Mouse (Mus musculus) lung, embryonic 14.5 days (tissue): ENCODE results near the gene Hexim2. TPM values are rescaled to one million over a fixed set of nuclear protein-coding genes. Genes with fewer than 3 reads are reported as not detected.

ENCODE experiments used
- ATAC-seq: fragments of 200-750 bp; cut with Nextera tagmentation; 2 replicates; pipeline ENCODE4 v1.8.0; 2017; ENCODE audit warnings: mild to moderate bottlenecking, moderate TSS enrichment, moderate library complexity; ENCODE audit not compliant: insufficient read depth
- DNase-seq: peaks from one replicate; pipeline ENCODE4 v3.0.0-alpha.2; 2015
- H3K27ac ChIP-seq: fragments of 300-500 bp; sonication (generic); 2 replicates; pipeline ENCODE4 v1.5.1; 2014; ENCODE audit warnings: low read depth, mild to moderate bottlenecking, moderate library complexity
- H3K27me3 ChIP-seq: fragments of 300-500 bp; sonication (generic); 2 replicates; pipeline ENCODE4 v1.6.1; 2014; ENCODE audit warnings: low read length, control low read depth; ENCODE audit not compliant: insufficient read depth
- H3K36me3 ChIP-seq: fragments of 300-500 bp; sonication (generic); 2 replicates; pipeline ENCODE4 v1.6.1; 2014; ENCODE audit warnings: control low read depth; ENCODE audit not compliant: insufficient read depth
- H3K4me1 ChIP-seq: fragments of 300-500 bp; sonication (generic); 2 replicates; pipeline ENCODE4 v1.6.1; 2014; ENCODE audit warnings: antibody characterized with exemption, control low read depth; ENCODE audit not compliant: insufficient read depth
- H3K4me2 ChIP-seq: fragments of 300-500 bp; sonication (generic); 2 replicates; pipeline ENCODE4 v1.6.1; 2014; ENCODE audit warnings: mild to moderate bottlenecking
- H3K4me3 ChIP-seq: fragments of 300-500 bp; sonication (generic); 2 replicates; pipeline ENCODE4 v1.5.1; 2014; ENCODE audit warnings: low read depth, low read length
- H3K9ac ChIP-seq: fragments of 300-500 bp; sonication (generic); 2 replicates; pipeline ENCODE4 v1.6.1; 2014
- H3K9me3 ChIP-seq: fragments of 300-500 bp; sonication (generic); 2 replicates; pipeline ENCODE4 v1.6.1; 2016; ENCODE audit warnings: low read depth, low read length, control low read depth
- CTCF ChIP-seq: IDR thresholded peaks from 2 replicates; pipeline ENCODE4 v1.5.1; 2016; ENCODE audit warnings: antibody characterized with exemption, low read depth
- WGBS: fragments of 180-500 bp; shearing (Covaris S2); extraction: QIAGEN DNeasy Blood & Tissue Kit; methylation state at CpG from one replicate; pipeline ENCODE4 v1.1.7; 2014; 5-methylcytosine and 5-hydroxymethylcytosine counted together
- polyA plus RNA-seq: library from polyadenylated mRNA; unstranded; fragments of >200 nt; fragmentation: Nextera tagmentation; extraction: Ambion mirVana; gene quantifications from 2 replicates; pipeline ENCODE4 v1.2.1, GENCODE M21; 2014

Hexim2 gene
- polyA plus RNA-seq, 1 experiment from 2014 or later = 9.3 TPM

DNA sequence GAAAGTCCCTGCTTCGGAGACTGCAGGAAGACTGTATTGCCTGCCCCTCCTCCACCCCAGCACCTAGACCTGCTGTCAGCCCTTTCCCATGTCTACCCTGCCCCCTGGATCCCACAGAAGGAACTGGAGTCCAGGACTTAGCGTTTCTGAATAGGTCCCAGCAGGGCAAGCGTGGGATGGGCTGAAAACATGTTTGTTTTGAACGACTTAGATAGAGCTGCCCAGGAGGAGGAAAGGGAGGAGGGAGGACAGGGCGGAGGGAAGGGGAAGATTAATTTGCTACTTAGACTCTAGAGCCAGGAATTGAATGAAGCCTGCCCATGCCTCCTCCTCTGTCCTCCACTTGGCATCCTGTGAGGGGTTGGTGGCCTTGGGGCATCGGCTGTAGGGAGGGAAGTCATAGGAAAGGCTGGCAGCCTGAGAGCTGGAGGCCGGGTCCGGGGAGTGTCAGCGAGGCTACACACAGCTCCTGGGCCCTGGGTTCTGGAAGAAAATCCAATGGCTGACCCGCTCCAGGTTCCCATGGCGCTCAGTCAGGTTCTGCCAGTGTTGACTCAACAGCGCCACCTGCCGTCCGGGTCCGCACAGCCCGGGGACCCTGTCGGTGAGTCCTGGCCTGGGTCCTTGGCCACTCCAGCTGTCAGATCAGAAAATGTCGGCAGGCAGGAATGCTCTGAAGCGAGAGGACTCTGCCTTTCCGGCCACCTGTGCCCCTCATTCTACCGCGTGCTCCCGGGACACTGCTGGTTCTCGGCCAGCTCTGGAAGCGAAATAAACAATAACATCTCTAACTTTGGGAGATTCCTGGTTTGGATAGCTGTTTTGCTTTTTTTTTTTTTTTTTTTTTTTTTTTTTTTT, 26.6 kb downstream of the Hexim2 start:
- Histone ChIP-seq H3K9me3 (no peaks in the 10 kb centered on the region), H3K27ac (peak overlapping the region; percentile 60), H3K27me3 (no peaks in the 10 kb centered on the region), H3K4me2 (peak overlapping the region; percentile 67), H3K9ac (no peak overlapping the region; the same call in none of the 2 replicates), H3K4me3 (peak overlapping the region; percentile 29), H3K4me1 (peaks cover 3% of the 10 kb centered on the region; the same call in 1 of the 2 replicates), H3K36me3 (no peaks in the 10 kb centered on the region)
- WGBS = 1% methylated on average over 25 of the region's 25 CpGs
- peak; percentile 98 for TF ChIP-seq CTCF
- DNase-seq (peak; percentile 96), ATAC-seq (peak; percentile 97)

DNA sequence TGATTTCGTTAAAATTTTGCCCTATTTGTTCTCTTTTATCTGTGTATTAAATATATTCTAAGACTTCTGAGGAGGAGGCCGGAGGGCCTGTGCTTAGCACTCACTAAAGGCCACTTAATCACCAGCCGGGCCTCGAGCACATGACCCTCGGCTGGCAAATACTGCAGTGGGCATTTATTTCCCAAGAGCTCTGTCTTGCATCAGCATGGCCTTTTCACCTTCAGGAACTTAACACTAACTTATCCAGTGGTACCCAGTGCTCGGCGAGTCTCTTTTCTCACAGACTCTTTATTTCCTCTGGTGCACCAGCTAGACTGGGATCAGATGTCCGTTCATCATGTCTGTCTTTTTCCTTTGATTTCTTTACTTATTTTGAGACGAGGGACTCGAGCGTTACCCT, 28.5 kb downstream of the Hexim2 start:
- DNase-seq = no peak
- TF ChIP-seq CTCF = no peak
- Histone ChIP-seq H3K4me1 (peaks cover 3% of the 10 kb centered on the region; the same call in 1 of the 2 replicates), H3K9me3 (no peaks in the 10 kb centered on the region), H3K4me2 (no peak overlapping the region), H3K36me3 (no peaks in the 10 kb centered on the region), H3K4me3 (no peak overlapping the region), H3K27ac (no peak overlapping the region), H3K9ac (no peak overlapping the region), H3K27me3 (no peaks in the 10 kb centered on the region)
- no peak for ATAC-seq
- 76% methylated on average over 11 of the region's 11 CpGs for WGBS

DNA sequence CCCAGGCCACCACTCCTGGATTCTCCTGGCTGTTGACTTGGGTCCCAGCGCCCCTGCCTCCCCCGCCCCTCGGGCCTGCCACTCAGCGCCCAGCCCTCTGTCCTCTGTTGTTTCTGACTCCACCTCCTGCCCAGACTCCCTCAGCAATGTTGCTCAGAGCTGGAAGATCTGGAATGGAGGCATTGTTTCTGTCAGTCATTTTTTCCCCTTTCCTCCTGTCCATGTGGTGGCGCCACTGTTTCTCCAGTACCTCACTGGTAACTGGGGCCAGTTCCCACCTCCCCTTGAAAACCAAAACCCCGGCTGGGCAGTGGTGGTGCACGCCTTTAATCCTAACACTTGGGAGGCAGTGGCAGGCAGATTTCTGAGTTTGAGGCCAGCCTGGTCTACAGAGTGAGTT, 29.2 kb downstream of the Hexim2 start:
- no peak overlapping the region for H3K9ac ChIP-seq
- no peaks in the 10 kb centered on the region for H3K27me3 ChIP-seq
- H3K4me3 ChIP-seq = no peak overlapping the region
- ATAC-seq = no peak
- no peaks in the 10 kb centered on the region for H3K36me3 ChIP-seq
- no peak for DNase-seq
- no peak overlapping the region for H3K4me2 ChIP-seq
- WGBS = 67% methylated on average over 7 of the region's 7 CpGs
- no peak overlapping the region for H3K27ac ChIP-seq
- H3K4me1 ChIP-seq = peaks cover 3% of the 10 kb centered on the region; the same call in 1 of the 2 replicates
- TF ChIP-seq CTCF = no peak
- no peaks in the 10 kb centered on the region for H3K9me3 ChIP-seq

DNA sequence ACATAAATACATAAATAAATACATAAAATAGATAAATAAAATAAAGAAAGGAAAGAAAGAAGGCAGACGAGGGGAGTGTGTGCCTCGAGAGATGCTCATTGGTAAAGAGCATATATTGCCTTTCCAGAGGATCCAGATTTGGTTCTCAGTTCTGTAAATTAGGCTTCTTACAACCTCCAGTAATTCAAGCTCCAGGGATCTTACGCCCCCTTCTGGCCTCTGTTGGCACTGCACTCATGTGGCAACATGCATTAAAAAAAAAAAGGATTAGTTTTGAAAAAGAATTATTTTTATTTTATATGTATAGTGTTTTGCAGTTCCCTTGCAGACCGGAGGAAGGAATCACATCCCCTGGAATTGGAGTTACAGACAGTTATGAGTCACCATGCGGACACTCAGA, 29.9 kb downstream of the Hexim2 start:
- no peak overlapping the region for H3K4me3 ChIP-seq
- H3K4me2 ChIP-seq = no peak overlapping the region
- H3K27me3 ChIP-seq = no peaks in the 10 kb centered on the region
- TF ChIP-seq CTCF = peak; percentile 46
- ATAC-seq (no peak), DNase-seq (peak; percentile 44)
- peaks cover 3% of the 10 kb centered on the region; the same call in 1 of the 2 replicates for H3K4me1 ChIP-seq
- H3K27ac ChIP-seq = no peak overlapping the region
- H3K9ac ChIP-seq = no peak overlapping the region
- WGBS = 87% methylated on average over 5 of the region's 5 CpGs
- H3K9me3 ChIP-seq = no peaks in the 10 kb centered on the region
- no peaks in the 10 kb centered on the region for H3K36me3 ChIP-seq

DNA sequence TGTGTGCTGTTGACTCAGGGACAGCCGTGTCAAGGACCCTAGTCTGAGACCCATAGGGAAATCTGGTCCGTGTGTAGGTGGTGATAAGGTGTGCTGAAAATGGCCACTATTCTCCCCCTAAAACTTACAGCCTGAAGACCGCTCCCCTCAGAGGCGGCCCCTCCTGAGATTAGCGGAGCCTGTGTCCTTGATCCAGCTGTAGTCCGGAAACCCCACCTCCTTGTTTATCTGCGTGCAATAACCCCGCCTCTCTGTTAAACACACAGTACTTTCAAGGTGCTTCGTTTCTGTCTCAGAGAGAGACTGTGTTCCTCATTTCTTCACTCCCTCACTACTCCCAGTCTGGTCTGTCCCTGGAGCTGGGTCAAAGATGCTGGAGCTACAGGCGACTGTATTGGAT, 32.2 kb downstream of the Hexim2 start:
- Histone ChIP-seq H3K27me3 (peaks cover 6% of the 10 kb centered on the region), H3K4me3 (no peak overlapping the region), H3K9ac (no peak overlapping the region), H3K27ac (no peak overlapping the region), H3K4me1 (no peaks in the 10 kb centered on the region), H3K9me3 (no peaks in the 10 kb centered on the region), H3K4me2 (no peak overlapping the region), H3K36me3 (no peaks in the 10 kb centered on the region)
- 19% methylated on average over 10 of the region's 10 CpGs for WGBS
- ATAC-seq = no peak
- no peak for DNase-seq
- no peak for TF ChIP-seq CTCF

DNA sequence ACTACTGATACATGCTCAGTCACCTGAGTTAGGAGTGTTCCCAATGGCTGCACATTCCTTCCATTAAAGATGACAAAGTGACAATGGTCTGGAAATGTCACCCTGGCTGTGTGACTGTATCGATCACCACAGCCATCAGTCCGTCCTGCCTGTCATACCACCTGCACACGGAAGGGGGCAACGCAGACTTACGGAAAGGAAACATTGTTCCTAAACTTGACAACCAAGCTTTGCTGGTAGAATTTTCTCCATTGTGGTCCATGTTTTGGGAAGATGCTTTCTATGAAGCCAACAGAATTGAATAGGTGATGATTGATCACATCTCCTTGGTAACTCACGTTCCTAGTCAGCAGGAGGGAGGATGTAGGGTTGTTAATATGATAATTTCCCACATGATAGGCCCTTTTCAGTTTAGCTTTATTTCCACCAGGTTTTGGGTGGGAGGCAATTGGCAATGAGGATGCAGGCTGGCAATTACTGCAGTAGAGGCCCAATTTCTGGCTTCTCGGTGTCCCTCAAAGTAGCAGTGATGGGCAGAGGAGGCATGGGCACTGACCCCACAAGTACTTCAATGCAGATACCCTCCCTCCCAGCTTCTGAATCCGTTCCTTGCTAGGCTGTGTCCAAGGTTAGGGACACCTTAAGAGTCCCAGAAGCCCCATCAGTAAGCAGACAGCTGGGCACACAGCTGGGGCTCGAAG, 36.6 kb downstream of the Hexim2 start:
- Histone ChIP-seq H3K4me1 (no peaks in the 10 kb centered on the region), H3K27ac (no peak overlapping the region), H3K9me3 (no peaks in the 10 kb centered on the region), H3K4me2 (no peak overlapping the region), H3K9ac (no peak overlapping the region), H3K36me3 (no peaks in the 10 kb centered on the region), H3K27me3 (peaks cover 44% of the 10 kb centered on the region), H3K4me3 (no peak overlapping the region)
- DNase-seq (peak; percentile 80), ATAC-seq (no peak)
- WGBS = 23% methylated on average over 9 of the region's 9 CpGs
- peak; percentile 97 for TF ChIP-seq CTCF

DNA sequence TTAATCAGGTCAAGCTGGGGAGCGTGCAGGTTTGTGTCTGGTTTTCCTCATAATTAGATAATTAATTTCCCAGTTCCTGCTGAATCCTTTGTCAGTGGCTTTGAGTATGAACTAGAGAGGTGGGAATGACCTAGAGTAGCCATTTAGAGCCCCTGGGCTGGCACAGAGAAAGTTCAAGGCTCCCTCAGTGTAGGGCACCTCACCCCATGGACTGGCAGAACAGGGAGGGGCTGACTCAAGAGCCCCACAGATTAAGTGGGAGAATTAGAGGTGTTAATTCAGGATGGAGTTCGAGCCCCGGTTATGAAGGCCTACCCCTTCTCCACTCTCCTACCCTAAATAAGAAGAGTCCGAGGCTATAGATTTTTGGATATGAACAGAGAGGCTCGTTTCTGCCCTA, 37.4 kb downstream of the Hexim2 start:
- DNase-seq = no peak
- Histone ChIP-seq H3K4me2 (no peak overlapping the region), H3K4me1 (no peaks in the 10 kb centered on the region), H3K27me3 (peaks cover 44% of the 10 kb centered on the region), H3K9me3 (no peaks in the 10 kb centered on the region), H3K27ac (no peak overlapping the region), H3K4me3 (no peak overlapping the region), H3K36me3 (no peaks in the 10 kb centered on the region), H3K9ac (no peak overlapping the region)
- 81% methylated on average over 5 of the region's 5 CpGs for WGBS
- ATAC-seq = no peak
- no peak for TF ChIP-seq CTCF
